Mouse (Mus musculus): ENCODE data around the gene Tspan18.

Tspan18 gene

GRCm38 (mm10) chr2:93160467-93161035, 173.8 kb downstream of the Tspan18 start:
- DNase-seq (ENCODE audit: low spot score): no peak

- no peak for DNase-seq (ENCODE audit: low spot score)
Observed at GRCm38 (mm10) chr2:93154486-93155032, 179.7 kb downstream of the Tspan18 start.

- no peak for DNase-seq (ENCODE audit: low spot score)
Observed at GRCm38 (mm10) chr2:93153833-93154232, 180.5 kb downstream of the Tspan18 start.

- no peak for DNase-seq (ENCODE audit: low spot score)
Observed at GRCm38 (mm10) chr2:93152883-93153491, 181.3 kb downstream of the Tspan18 start.

GRCm38 (mm10) chr2:93152191-93152601, 182.1 kb downstream of the Tspan18 start:
- DNase-seq (ENCODE audit: low spot score): no peak
